Mouse (Mus musculus): ENCODE data around the gene Mtch2. TPM values are rescaled to one million over a fixed set of nuclear protein-coding genes. Genes with fewer than 3 reads are reported as not detected.
"Not testable (repeated sequence)": the region's sequence is repeated elsewhere in the genome, so short reads cannot be mapped to it uniquely, and the experiment has no call there.

Mtch2 gene
- 100 to 1,000 TPM; 164 to 165 TPM for total RNA-seq (2021)
- long read RNA-seq, experiment 1, transcript Mtch2-205 (13 exons, 2,596 nt) = major isoform, 234 of 285 reads
- long read RNA-seq, experiment 1, partial matches to known transcripts = 11 of 285 reads
- long read RNA-seq, experiment 1, other reads (novel, unspliced or antisense) = 35 of 285 reads
- long read RNA-seq, experiment 2, transcript Mtch2-205 (13 exons, 2,596 nt) = major isoform, 232 of 275 reads
- long read RNA-seq, experiment 2, partial matches to known transcripts = 14 of 275 reads
- long read RNA-seq, experiment 2, other reads (novel, unspliced or antisense) = 23 of 275 reads

GRCm38 (mm10) chr2:90846955-90847680 lies at the start of gene Mtch2:
Gene Mtch2 (plus strand): TSS chr2:90847155.
- peak; percentile 99 for DNase-seq

- no peak for DNase-seq
Observed at GRCm38 (mm10) chr2:90808241-90809126, 38.5 kb upstream of the Mtch2 start.

- DNase-seq = no peak
Observed at GRCm38 (mm10) chr2:90810751-90811150, 36.2 kb upstream of the Mtch2 start.

GRCm38 (mm10) chr2:90815266-90815665 lies 31.7 kb upstream of the Mtch2 start:
- DNase-seq = no peak

- DNase-seq = no peak
Observed at GRCm38 (mm10) chr2:90816144-90816543, 30.8 kb upstream of the Mtch2 start.

GRCm38 (mm10) chr2:90818710-90819109 lies 28.2 kb upstream of the Mtch2 start:
- DNase-seq = no peak

- no peak for DNase-seq
Observed at GRCm38 (mm10) chr2:90820894-90821293, 26.1 kb upstream of the Mtch2 start.

GRCm38 (mm10) chr2:90822978-90823377 lies 24.0 kb upstream of the Mtch2 start:
- no peak for DNase-seq

GRCm38 (mm10) chr2:90823781-90824180 lies 23.2 kb upstream of the Mtch2 start:
- DNase-seq = no peak

- not testable (repeated sequence) for DNase-seq
Observed at GRCm38 (mm10) chr2:90824528-90824927, 22.4 kb upstream of the Mtch2 start.

GRCm38 (mm10) chr2:90825515-90826172 lies 21.3 kb upstream of the Mtch2 start:
- no peak for DNase-seq

- DNase-seq = no peak
Observed at GRCm38 (mm10) chr2:90828739-90829138, 18.2 kb upstream of the Mtch2 start.

GRCm38 (mm10) chr2:90833502-90833901 lies 13.5 kb upstream of the Mtch2 start:
- DNase-seq = no peak

GRCm38 (mm10) chr2:90838621-90839020 lies 8.3 kb upstream of the Mtch2 start:
- no peak for DNase-seq

- no peak for DNase-seq
Observed at GRCm38 (mm10) chr2:90843666-90844065, 3.3 kb upstream of the Mtch2 start.

- no peak for DNase-seq
Observed at GRCm38 (mm10) chr2:90844262-90844661, 2.7 kb upstream of the Mtch2 start.

GRCm38 (mm10) chr2:90845234-90845633 lies 1.7 kb upstream of the Mtch2 start:
- no peak for DNase-seq

GRCm38 (mm10) chr2:90846171-90846570 lies 784 bp upstream of the Mtch2 start:
- no peak for DNase-seq

GRCm38 (mm10) chr2:90846597-90846954 lies 379 bp upstream of the Mtch2 start:
- DNase-seq = no peak

GRCm38 (mm10) chr2:90847681-90848050 lies 711 bp downstream of the Mtch2 start:
- no peak for DNase-seq

GRCm38 (mm10) chr2:90848331-90848730 lies 1.4 kb downstream of the Mtch2 start:
- DNase-seq = no peak

GRCm38 (mm10) chr2:90850401-90850800 lies 3.4 kb downstream of the Mtch2 start:
- DNase-seq = no peak
